Mouse (Mus musculus): ENCODE data around the gene Psmd4.
"Not testable (repeated sequence)": the region's sequence is repeated elsewhere in the genome, so short reads cannot be mapped to it uniquely, and the experiment has no call there.

Gene Psmd4

DNA sequence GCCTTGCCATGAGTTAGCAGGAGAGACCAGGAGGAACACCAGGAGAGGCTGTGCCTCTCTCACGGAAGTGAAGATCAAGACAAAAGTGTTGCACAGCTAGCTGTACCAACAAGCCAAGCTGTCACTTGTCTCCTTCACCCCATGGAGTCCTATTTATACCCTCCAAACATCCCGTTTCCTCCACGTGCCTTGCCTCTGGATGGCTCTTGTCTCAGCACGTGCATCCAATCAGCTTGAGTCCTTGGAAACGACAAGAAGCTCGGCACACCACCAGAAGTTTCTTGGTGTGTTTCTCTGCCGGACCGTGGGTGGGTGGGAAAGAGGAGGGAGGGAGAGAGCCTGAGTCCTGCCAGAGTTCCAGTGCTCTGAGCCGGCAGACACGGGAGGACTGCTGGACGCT is 17.9 kb downstream of the Psmd4 start:
- no peak for DNase-seq

- not testable (repeated sequence) for DNase-seq
These were observed 21.5 kb downstream of the Psmd4 start for GRCm38 (mm10) chr3:95020956-95021355.

GRCm38 (mm10) chr3:95018741-95019140 is 23.7 kb downstream of the Psmd4 start:
- no peak for DNase-seq

DNA sequence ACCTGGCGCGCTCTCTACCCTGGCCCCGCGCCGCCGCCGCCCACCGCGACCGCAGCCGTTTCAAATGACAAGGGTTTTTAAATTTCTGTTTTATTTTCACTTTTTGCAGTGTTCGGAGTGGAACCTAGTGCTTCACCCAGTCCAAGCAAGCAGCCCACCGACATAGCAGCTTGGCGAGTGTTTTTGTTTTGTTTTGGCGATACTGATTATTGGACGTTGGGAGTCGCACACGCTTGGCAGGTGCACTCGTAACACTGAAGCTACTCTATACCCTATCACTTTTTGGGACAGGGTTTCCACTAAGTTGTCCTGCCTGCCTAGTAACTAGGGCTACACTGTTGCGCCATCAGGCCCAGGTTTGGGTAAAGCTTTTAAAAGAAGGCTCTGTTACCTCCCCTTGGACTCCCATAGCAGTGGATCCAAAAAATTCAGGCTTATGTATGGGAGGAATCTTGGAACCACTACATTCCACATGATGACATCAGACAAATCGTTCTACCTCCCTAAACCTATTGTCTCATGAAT is 25.8 kb downstream of the Psmd4 start:
- DNase-seq = no peak

- DNase-seq = peak; percentile 98
These were observed 26.4 kb downstream of the Psmd4 start for GRCm38 (mm10) chr3:95015891-95016531.

GRCm38 (mm10) chr3:95015337-95015872 is 27.0 kb downstream of the Psmd4 start, which contains the start of gene Zfp687:
Zfp687 (minus strand) TSS chr3:95015448.
- peak; percentile 100 for DNase-seq

DNA sequence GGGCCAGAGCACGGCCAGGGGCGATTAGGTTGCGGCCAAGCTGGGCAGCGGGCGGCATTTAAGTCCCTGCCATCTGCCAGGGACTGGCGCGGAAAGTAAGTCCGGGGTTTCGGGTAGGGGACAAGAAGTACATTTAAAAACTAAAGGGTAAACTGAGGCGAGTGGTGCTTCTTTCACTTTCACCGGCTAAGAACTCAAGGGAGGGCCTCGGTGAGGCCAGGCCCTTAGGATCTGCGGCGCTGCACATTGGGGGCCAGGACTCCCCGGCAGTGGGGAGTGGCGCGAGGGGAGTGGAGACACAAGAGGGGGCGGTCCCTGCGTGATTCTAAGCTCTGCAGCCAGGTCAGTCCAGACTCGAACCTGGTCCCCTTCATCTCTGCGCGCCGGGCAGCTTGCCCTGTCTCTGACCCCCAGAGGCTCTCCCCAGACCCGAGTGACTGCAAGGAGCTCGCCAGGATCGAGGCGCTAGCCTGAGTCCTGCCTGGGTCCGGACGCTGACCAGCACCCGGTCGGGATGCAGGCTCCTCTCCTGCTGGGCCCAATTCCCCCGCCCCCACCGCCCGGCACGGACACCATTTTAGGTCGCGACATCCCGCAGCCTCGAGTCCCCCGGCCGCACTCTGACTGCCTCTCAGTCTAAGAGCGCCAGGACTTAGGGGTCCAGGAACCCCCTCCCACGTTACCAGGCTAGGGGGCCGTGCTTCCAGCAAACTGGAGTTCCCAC is 27.8 kb downstream of the Psmd4 start:
- peak; percentile 55 for DNase-seq

- peak; percentile 23 for DNase-seq
These were observed 28.6 kb downstream of the Psmd4 start for GRCm38 (mm10) chr3:95013699-95014427.

DNA sequence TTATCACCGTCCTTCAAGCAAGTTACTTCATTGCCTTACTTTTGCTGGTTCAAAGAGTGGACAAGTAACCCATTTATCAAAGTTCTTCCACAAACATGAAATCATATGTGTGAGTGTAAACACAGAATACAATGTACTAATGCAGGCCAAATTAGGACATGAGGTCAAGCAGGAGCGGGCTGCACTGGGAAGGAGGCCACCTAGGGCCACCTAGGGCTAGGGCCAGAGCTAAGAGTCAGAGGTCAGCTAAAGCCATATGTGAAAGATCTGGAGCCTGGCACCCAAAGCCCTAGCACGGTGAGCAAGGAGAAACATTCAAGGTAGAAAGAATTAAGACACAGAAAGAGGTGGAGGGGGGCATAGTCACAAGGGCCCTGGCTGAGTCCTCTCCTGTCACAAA is 29.4 kb downstream of the Psmd4 start:
- DNase-seq = no peak

GRCm38 (mm10) chr3:95010396-95010795 is 32.0 kb downstream of the Psmd4 start:
- DNase-seq = no peak

DNA sequence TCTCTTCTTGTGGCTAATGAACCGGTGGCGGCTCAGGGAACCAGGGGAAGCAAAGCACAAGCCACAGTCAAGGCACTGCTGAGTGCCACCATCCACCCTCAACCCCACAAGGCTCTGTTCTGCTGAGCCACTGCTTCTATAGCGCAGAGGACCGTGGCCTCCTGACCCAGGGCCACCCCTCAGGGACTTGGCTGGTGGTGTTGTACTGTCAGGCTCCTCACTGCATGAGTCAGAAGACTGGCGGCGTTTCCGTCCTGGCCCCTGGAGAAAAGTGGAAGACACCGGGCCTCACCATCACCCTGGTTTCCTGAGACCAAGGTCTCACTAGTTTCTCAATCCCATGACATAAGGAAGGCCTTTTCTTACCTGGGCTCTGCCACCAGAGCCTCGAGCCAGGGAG is 34.7 kb downstream of the Psmd4 start:
- DNase-seq = no peak

GRCm38 (mm10) chr3:95005651-95006050 is 36.8 kb downstream of the Psmd4 start:
- DNase-seq = no peak

DNA sequence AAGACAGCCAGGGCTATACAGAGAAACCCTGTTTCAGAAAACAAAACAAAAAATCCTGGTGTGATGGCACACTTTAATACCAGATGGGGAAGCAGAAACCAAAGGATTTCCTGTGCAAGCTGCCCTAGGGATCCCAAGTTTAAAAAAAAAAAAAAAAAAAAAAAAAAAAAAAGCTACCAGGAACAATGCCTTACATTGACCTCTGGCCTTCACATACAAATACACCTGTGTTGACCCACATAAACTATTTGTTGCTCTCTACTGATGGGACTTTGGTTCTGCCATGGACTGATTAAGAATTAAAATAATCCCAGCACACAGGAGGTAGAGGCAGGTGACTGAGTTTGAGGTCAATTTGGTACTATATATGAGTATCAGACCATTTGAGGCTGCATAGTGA is 39.1 kb downstream of the Psmd4 start:
- no peak for DNase-seq

GRCm38 (mm10) chr3:95002569-95002968 is 39.8 kb downstream of the Psmd4 start:
- DNase-seq = no peak

GRCm38 (mm10) chr3:94996946-94997345 is 45.5 kb downstream of the Psmd4 start:
- DNase-seq = peak; percentile 50

DNA sequence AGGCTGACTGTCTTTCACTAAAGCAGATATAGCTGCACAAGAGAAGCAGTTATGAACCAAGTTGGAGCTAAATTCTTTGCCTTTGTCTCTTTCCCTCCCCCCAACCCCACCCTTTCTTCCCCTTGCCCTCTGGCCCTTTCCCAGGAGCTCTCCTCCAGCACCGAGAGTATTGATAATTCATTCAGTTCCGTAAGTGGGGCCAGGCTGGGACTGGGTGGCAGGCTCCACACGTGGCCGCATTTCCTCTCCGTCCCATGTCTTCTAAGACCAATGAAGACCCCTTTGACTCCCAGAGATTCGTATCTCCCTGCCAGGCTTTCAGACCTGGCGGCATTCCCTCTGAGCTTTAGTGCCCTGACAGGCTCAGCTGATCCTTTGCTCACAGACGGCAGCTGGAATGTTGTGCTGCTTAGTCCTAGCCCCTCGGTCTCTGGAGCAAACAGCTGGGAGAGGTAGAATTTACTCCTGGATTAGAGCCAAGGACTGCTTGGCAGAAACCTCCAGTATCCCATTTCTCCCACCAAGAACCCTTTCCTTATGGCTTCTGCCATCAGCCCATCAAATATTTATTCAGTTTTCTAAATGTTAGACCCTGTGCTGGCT is 53.2 kb downstream of the Psmd4 start:
- no peak for DNase-seq

DNA sequence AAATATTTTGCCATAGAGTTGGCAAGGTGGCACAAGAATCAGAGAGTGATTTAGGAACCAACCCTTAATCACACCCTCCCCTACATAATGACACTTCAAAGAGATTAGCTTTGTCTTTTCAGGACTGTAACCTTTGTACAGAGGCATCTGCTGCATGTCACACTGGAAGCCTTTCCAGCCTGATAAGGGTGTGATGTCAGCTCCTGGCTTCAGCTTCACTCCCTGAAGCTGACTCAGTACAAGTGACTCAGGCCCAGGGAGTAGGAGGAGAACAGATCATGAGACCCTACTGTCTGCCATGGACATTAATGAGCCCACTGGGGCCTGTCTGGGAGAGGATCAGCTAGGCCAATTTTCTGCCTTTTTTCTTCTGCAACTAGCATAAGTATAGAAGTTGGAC is 54.8 kb downstream of the Psmd4 start:
- DNase-seq = peak; percentile 27

DNA sequence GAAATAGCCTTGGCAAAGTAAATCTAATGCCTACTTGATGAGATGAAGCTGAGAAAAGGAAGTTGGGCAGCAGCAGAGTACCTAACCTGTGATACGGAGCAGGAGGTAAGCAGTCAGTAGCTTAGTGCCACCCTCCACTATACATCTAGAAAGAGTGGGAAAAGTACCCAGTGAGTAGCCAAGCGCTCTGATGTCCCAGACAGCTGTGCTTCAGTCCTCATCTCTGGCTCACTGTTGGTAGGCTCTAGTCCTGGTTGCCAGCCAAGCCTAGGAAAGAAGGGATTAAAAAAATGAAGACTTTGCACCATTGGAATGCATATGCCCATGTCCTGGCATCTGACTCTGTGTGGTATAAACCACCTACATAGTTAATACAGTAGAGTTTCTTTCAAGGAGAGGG is 56.9 kb downstream of the Psmd4 start:
- DNase-seq = no peak

DNA sequence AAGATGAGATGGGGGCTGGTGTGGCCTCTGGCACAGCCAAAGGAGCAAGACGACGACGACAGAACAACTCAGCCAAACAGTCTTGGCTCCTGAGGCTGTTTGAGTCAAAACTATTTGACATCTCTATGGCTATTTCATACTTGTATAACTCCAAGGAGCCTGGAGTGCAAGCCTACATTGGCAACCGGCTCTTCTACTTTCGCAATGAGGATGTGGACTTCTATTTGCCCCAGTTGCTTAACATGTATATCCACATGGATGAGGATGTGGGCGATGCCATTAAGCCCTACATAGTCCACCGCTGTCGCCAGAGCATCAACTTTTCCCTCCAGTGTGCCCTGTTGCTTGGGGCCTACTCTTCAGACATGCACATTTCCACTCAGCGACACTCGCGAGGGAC is 58.1 kb downstream of the Psmd4 start:
- no peak for DNase-seq
